ENCODE assay signal across 15 mouse cellular contexts in the genomic region with DNA sequence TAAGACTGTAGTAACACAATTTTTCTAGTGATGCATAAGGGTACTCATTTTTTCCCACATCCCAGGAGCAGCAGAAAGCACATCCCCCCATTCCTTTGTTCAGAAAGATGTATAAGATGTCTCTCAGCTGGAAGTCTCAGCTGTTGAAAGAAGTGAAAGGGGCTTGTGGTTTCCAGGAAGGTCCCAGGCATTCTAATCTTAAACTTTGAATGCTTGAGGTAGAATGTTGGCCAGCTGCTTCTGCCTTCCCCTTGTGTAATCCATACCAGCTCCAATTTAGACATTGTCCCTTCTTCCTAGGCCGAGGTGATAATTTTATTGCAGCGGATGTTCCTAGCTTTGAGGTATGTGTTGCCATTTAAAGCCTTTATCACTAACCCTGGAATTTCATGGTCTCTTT.
"Had no signal": no experiment of that assay in that cellular context is flagged by ENCODE, and none has a peak within 500 bp of the region (broad histone marks: within the 10 kb centered on the region; RNA-seq: fewer than 3 reads in every experiment).

No protein-coding gene starts in this region.

- H3K27me3 ChIP-seq: midbrain, embryonic 12.5 days; neural tube, embryonic 12.5 days; stomach, embryonic 15.5 days had no signal

- H3K4me3 ChIP-seq: midbrain, embryonic 10.5 days; midbrain, embryonic 12.5 days; neural tube, embryonic 12.5 days; stomach, embryonic 15.5 days had no signal

- H3K4me1 ChIP-seq: midbrain, embryonic 10.5 days; midbrain, embryonic 12.5 days; neural tube, embryonic 12.5 days; stomach, embryonic 15.5 days had no signal

- H3K9me3 ChIP-seq: midbrain, embryonic 10.5 days; midbrain, embryonic 12.5 days; neural tube, embryonic 12.5 days; stomach, embryonic 15.5 days had no signal

- H3K9ac ChIP-seq: lung, embryonic 14.5 days; midbrain, embryonic 12.5 days; neural tube, embryonic 12.5 days; stomach, embryonic 15.5 days had no signal

- H3K4me2 ChIP-seq: lung, embryonic 14.5 days; midbrain, embryonic 12.5 days; neural tube, embryonic 12.5 days; stomach, embryonic 15.5 days had no signal

- DNase-seq: lung, adult 18-20 months; lung, embryonic 14.5 days; lung, postnatal 10 days; lung, postnatal 4 days; midbrain, embryonic 14.5 days; right cerebral cortex, postnatal 14 days; thymus, adult 18-20 months; thymus, postnatal 14 days; thymus, postnatal 36 days had no signal

- H3K36me3 ChIP-seq: midbrain, embryonic 10.5 days; midbrain, embryonic 12.5 days; neural tube, embryonic 12.5 days; stomach, embryonic 15.5 days had no signal

- H3K27ac ChIP-seq: midbrain, embryonic 10.5 days; midbrain, embryonic 12.5 days; neural tube, embryonic 12.5 days; stomach, embryonic 15.5 days; stomach, postnatal 0 days had no signal

- ATAC-seq: midbrain, embryonic 16.5 days had no signal
